Mouse (Mus musculus) myocyte (in vitro differentiated cells): Measurements from ENCODE around the gene Capn5.

Experiments
- CEBPB ChIP-seq: IDR thresholded peaks from 2 replicates; pipeline ENCODE4 v1.6.1; 2011; ENCODE audit warnings: mild to moderate bottlenecking, moderate library complexity; ENCODE audit not compliant: poor library complexity, insufficient read depth, severe bottlenecking
- E2F4 ChIP-seq: IDR thresholded peaks from one replicate; pipeline ENCODE4 v1.6.1; 2011; ENCODE audit warnings: mild to moderate bottlenecking, control low read depth, moderate library complexity; ENCODE audit not compliant: insufficient read depth
- MAX ChIP-seq: IDR thresholded peaks from one replicate; pipeline ENCODE4 v1.6.1; 2011; ENCODE audit warnings: low read depth, mild to moderate bottlenecking, control low read depth
- MYOD1 ChIP-seq, 3 experiments: IDR thresholded peaks; one replicate each; pipeline ENCODE4 v1.6.1; 2011; ENCODE audit warnings: control low read depth in 2 of 3, low read depth in 2 of 3, mild to moderate bottlenecking in 2 of 3, moderate library complexity in 1 of 3; ENCODE audit not compliant: insufficient read length in 2 of 3, control insufficient read depth in 1 of 3
- MYOG ChIP-seq, 3 experiments: IDR thresholded peaks; one replicate each; pipeline ENCODE4 v1.6.1; 2011; ENCODE audit warnings: control low read depth in 2 of 3, low read depth in 2 of 3, mild to moderate bottlenecking in 2 of 3; ENCODE audit not compliant: insufficient read length in 2 of 3, control insufficient read depth in 1 of 3, insufficient read depth in 1 of 3
- POLR2A ChIP-seq: IDR thresholded peaks from one replicate; pipeline ENCODE4 v1.6.1; 2011; ENCODE audit warnings: low read depth, mild to moderate bottlenecking, control low read depth, moderate library complexity; ENCODE audit not compliant: insufficient read length
- POLR2AphosphoS2 ChIP-seq: IDR thresholded peaks from one replicate; pipeline ENCODE4 v1.6.1; 2011; ENCODE audit warnings: low read depth, control low read depth; ENCODE audit not compliant: insufficient read length
- REST ChIP-seq: IDR thresholded peaks from one replicate; pipeline ENCODE4 v1.6.1; 2011; ENCODE audit warnings: mild to moderate bottlenecking, control low read depth, moderate library complexity; ENCODE audit not compliant: insufficient read depth, insufficient read length
- SRF ChIP-seq: IDR thresholded peaks from one replicate; pipeline ENCODE4 v1.6.1; 2011; ENCODE audit warnings: low read depth; ENCODE audit not compliant: control insufficient read depth, insufficient read length
- TCF12 ChIP-seq: IDR thresholded peaks from one replicate; pipeline ENCODE4 v1.6.1; 2011; ENCODE audit warnings: mild to moderate bottlenecking, control low read depth; ENCODE audit not compliant: poor library complexity, insufficient read depth, severe bottlenecking
- TCF3 ChIP-seq: IDR thresholded peaks from one replicate; pipeline ENCODE4 v1.6.1; 2011; ENCODE audit warnings: low read depth, control low read depth; ENCODE audit not compliant: insufficient read length
- USF1 ChIP-seq: IDR thresholded peaks from one replicate; pipeline ENCODE4 v1.6.1; 2011; ENCODE audit warnings: low read depth, mild to moderate bottlenecking, control low read depth, moderate library complexity

DNA sequence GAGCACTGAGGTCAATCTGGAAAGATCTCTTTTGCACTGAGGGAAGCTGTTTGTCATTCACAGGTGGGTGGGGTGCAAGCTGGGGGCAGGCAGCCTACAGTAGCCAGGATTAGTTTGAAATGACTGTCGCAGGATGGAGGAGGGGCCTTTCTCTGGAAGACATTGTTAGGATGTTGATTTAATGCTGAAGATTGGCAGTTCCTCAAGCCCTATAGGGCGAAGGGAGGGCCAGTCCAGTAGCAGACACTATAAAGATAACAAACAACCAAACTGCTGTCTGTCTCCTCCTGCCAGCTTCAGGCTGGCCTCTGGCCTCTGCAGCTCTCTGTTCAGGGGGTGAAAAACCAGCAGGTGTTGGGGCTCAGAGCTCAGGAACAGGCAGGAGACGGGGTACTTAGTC lies 11.7 kb upstream of the Capn5 start:
- TF ChIP-seq POLR2A (no peak), USF1 (no peak), E2F4 (no peak), TCF3 (no peak), POLR2AphosphoS2 (no peak), MYOG (IDR thresholded peaks at IDR 0.05; ENCODE audit: control insufficient read depth in 1 of 3, insufficient read depth in 1 of 3, insufficient read length in 2 of 3, low read depth in 2 of 3) (no peak), CEBPB (no peak), TCF12 (no peak), MYOD1 (IDR thresholded peaks at IDR 0.05; ENCODE audit: control insufficient read depth in 1 of 3, insufficient read length in 2 of 3, low read depth in 2 of 3) (no peak), SRF (no peak), MAX (no peak), REST (no peak)
